Mouse (Mus musculus) embryo, embryonic 11 days (tissue): ENCODE results near the gene Lypd5.

Source experiments
- DNase-seq: peaks from one replicate; pipeline ENCODE4 v3.0.0-alpha.2; 2015

The Lypd5 gene

GRCm38 (mm10) chr7:24363228-24363627, 14.2 kb downstream of the Lypd5 start:
- DNase-seq = peak; percentile 52

GRCm38 (mm10) chr7:24364827-24365226, 15.8 kb downstream of the Lypd5 start:
- DNase-seq = peak; percentile 90

- no peak for DNase-seq
Observed at GRCm38 (mm10) chr7:24365258-24366014, 16.4 kb downstream of the Lypd5 start.

- no peak for DNase-seq
Observed at GRCm38 (mm10) chr7:24366716-24367632, 18.0 kb downstream of the Lypd5 start.

- no peak for DNase-seq
Observed at GRCm38 (mm10) chr7:24368226-24368625, 19.2 kb downstream of the Lypd5 start.

- DNase-seq = no peak
Observed at GRCm38 (mm10) chr7:24368946-24369345, 19.9 kb downstream of the Lypd5 start.

GRCm38 (mm10) chr7:24369731-24370541, 20.9 kb downstream of the Lypd5 start, which contains the start of gene Kcnn4:
TSS of gene Kcnn4 (plus strand) at chr7:24370263.
- DNase-seq = no peak

- no peak for DNase-seq
Observed at GRCm38 (mm10) chr7:24371012-24371808, 22.2 kb downstream of the Lypd5 start.

GRCm38 (mm10) chr7:24371809-24372145, 22.8 kb downstream of the Lypd5 start:
- no peak for DNase-seq

GRCm38 (mm10) chr7:24372300-24372699, 23.3 kb downstream of the Lypd5 start:
- no peak for DNase-seq

GRCm38 (mm10) chr7:24372786-24373185, 23.8 kb downstream of the Lypd5 start:
- no peak for DNase-seq

- no peak for DNase-seq
Observed at GRCm38 (mm10) chr7:24373538-24374379, 24.8 kb downstream of the Lypd5 start.

GRCm38 (mm10) chr7:24376456-24376855, 27.5 kb downstream of the Lypd5 start:
- no peak for DNase-seq

- peak; percentile 69 for DNase-seq
Observed at GRCm38 (mm10) chr7:24377091-24377865, 28.3 kb downstream of the Lypd5 start.

- DNase-seq = peak; percentile 41
Observed at GRCm38 (mm10) chr7:24378049-24378701, 29.2 kb downstream of the Lypd5 start.

- peak; percentile 72 for DNase-seq
Observed at GRCm38 (mm10) chr7:24379934-24380333, 30.9 kb downstream of the Lypd5 start.

GRCm38 (mm10) chr7:24380370-24380769, 31.4 kb downstream of the Lypd5 start:
- no peak for DNase-seq

- no peak for DNase-seq
Observed at GRCm38 (mm10) chr7:24382730-24383372, 33.9 kb downstream of the Lypd5 start.

- no peak for DNase-seq
Observed at GRCm38 (mm10) chr7:24384070-24384469, 35.1 kb downstream of the Lypd5 start.
